Mouse (Mus musculus): ENCODE results near the gene Slc41a2.

The Slc41a2 gene

DNA sequence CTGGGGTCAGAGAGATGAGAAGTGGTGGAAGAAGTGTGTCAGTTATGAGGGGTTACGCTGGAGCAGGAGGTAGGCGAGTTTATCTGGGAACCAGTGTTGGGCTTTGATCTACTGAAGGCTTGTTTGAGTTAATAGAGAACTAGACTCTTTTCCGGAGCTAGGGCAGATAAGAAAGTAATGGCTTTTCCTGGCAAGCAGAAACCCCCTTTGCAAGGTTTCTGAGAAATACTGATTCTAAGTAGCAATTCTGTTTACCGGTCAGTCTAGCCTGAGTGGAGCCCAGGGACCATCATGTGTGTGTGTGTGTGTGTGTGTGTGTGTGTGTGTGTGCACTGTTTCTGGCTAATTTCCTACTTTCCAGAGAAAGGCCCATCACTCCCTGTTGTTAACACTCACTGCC, 109.1 kb downstream of the Slc41a2 start:
- CTCF ChIA-PET, result no interaction called here

- CTCF ChIA-PET, result no interaction called here
Measured at GRCm38 (mm10) chr10:83224999-83225398, 112.7 kb downstream of the Slc41a2 start.

- CTCF ChIA-PET, result interaction anchor here (0.6 to 1.1 kb wide), 2 partner anchors 144 to 331 kb away, joined by 3 to 4 read pairs; no protein-coding TSS in a partner anchor
Measured at GRCm38 (mm10) chr10:83220847-83221246, 116.8 kb downstream of the Slc41a2 start.

DNA sequence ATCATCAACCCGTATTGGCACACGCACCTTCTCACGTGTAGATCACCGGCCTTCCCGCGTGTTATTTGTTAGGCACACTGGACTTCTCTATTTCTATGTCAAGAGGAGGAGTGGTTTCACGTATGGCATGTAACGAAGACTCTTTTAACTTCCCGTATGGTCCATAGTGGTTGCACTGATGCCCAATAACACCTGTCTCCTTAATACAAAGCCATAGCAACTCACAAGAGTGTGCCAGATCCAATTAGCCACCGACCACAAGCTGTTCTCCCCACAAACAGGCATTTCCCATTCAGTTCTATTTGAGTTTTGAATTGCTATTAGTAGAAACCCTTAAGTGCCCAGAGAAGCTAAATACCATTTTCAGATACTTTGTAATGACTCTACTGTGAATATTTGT, 117.5 kb downstream of the Slc41a2 start:
- CTCF ChIA-PET, result no interaction called here

- CTCF ChIA-PET, result no interaction called here
Measured at GRCm38 (mm10) chr10:83219729-83220128, 118.0 kb downstream of the Slc41a2 start.

- CTCF ChIA-PET, result interaction anchor here (0.6 kb wide), 1 partner anchor 398 kb away, joined by 3 read pairs; no protein-coding TSS in a partner anchor
Measured at GRCm38 (mm10) chr10:83218778-83219177, 118.9 kb downstream of the Slc41a2 start.

DNA sequence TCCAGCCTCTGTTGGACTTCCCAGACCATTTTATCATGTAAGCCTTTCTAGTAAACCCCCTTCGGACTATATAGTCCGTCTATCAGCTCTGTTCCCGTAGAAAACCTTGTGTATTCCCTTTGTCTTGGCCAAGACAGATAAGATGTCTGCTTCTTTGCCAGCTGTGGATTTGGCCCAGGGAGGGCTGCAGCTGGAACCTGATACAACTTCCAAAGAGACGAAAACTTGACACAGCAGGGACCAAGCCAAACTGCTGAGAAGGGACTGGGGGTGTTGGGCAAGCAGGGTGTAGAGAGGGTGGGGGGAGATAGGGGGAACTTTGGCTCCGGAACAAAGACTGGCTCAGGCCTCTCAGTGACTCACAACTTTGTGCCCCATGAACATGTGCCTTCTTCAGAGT, 120.4 kb downstream of the Slc41a2 start:
- CTCF ChIA-PET, result no interaction called here

DNA sequence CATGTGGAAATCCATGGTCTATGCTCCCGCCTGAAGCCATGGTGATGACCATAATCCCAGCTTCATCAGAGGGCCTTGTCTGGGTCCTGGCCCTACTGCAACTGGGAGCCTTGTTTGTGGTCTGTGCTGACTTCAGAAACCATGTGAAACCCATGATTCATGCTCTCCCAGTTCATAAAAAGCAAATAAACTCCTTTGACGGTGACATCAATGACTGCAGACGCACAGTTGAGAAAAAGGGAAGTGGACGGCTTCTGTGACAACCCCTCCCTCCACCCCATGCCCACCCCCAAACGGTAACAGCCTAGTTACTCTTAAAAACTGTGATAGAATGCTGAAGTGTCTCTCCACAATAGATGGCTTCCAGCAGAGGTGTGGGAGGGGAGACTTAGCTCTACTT, 122.1 kb downstream of the Slc41a2 start:
- CTCF ChIA-PET, result no interaction called here

- CTCF ChIA-PET, result interaction anchor here (0.6 kb wide), 1 partner anchor 327 kb away, joined by 3 read pairs; no protein-coding TSS in a partner anchor
Measured at GRCm38 (mm10) chr10:83212618-83213017, 125.1 kb downstream of the Slc41a2 start.

DNA sequence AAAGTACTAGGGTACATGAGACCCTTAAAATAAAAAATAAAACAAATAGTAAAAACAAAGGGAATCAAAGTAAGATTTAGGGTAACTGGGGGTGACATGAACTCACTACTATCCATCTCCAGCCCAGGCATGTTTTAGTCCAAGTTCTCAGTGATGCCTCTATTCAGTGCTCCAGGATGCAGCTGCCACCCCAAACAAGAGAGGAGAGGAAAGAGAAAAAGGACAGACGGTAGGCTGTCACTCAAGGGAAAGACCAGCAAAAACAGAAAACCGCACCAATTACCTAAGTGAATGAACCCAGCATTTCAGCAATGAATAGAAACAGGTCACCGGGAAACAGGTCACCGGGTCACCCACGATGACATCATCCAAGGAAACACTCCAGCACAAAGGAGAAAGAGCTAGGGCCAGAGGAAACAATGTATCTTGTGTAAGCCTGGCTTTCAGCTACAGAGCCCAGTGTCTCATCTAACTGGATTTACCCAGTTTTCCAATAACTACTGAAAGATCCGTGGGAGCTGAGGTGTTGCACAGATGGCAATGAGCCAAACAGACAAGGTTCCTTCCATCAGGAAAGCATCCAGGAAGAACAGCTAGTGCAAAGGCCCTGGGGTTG, 126.6 kb downstream of the Slc41a2 start:
- CTCF ChIA-PET, result no interaction called here

GRCm38 (mm10) chr10:83210122-83210521, 127.6 kb downstream of the Slc41a2 start:
- CTCF ChIA-PET, result interaction anchor here (0.7 kb wide), 1 partner anchor 13 kb away, joined by 3 read pairs; no protein-coding TSS in a partner anchor

DNA sequence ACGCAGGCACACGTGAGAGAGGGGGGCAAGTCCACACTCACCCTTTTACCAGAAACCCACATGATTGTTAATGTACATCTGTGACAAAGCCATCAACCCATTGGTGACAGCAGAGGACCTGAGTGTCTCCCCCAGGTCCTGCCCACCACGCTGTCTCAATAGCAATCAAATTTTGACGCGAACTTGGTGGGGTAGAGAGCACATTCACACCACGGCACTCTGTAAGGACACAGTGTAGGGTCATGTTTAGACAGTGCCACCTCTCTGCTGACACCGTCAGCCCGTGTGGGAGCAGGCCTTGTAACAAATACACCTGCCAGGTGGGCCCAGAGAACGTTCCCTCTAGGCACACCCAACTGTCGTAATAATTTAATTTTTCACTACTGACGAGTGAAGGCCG, 128.3 kb downstream of the Slc41a2 start:
- CTCF ChIA-PET, result no interaction called here

GRCm38 (mm10) chr10:83208436-83208835, 129.2 kb downstream of the Slc41a2 start:
- CTCF ChIA-PET, result no interaction called here

- CTCF ChIA-PET, result no interaction called here
Measured at GRCm38 (mm10) chr10:83202906-83203702, 134.6 kb downstream of the Slc41a2 start.

GRCm38 (mm10) chr10:83201525-83201924, 136.2 kb downstream of the Slc41a2 start:
- CTCF ChIA-PET, result no interaction called here

- CTCF ChIA-PET, result interaction anchor here (0.6 to 0.7 kb wide), 2 partner anchors 187 to 209 kb away, joined by 3 read pairs; no protein-coding TSS in a partner anchor
Measured at GRCm38 (mm10) chr10:83199290-83199689, 138.4 kb downstream of the Slc41a2 start.

GRCm38 (mm10) chr10:83198692-83199091, 139.0 kb downstream of the Slc41a2 start:
- CTCF ChIA-PET, result interaction anchor here (0.6 kb wide), 4 partner anchors 16 to 1480 kb away, joined by 3 to 9 read pairs (median 6); no protein-coding TSS in a partner anchor

DNA sequence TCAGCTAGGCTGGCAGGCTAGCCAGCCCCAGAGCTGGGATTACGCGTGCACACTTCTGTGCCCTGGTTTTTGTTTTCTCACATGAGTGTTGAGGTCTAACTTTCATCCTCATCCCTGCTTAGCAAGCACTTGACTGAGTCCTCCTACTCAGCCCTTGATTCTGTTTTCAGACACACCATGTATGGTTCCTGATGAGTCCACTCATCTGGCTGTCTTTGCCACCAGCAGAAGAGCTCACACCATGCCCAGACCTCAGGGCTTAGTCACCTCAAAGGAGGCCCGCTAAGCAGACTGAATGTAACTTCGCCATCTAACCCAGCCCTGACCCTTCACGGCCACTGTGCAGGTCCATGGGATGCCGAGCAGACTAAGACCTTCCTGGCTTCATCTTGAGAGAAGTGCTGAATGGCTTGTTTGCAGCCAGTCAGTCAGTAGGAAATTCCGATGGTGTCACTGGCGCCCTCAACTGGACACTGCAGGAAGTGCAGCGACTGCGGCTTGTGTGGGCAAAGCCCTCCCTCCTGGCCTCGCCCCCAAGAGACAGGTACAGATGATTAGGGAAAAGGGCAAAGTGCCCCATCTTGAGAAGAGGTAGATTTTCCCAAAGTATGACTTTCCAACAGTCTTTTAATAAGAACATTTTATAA, 139.9 kb downstream of the Slc41a2 start:
- CTCF ChIA-PET, result interaction anchor here (0.6 to 1.0 kb wide), 2 partner anchors 58 to 71 kb away, joined by 3 to 10 read pairs; no protein-coding TSS in a partner anchor

GRCm38 (mm10) chr10:83191982-83192381, 145.7 kb downstream of the Slc41a2 start:
- CTCF ChIA-PET, result no interaction called here

GRCm38 (mm10) chr10:83191476-83191875, 146.2 kb downstream of the Slc41a2 start:
- CTCF ChIA-PET, result no interaction called here

GRCm38 (mm10) chr10:83189071-83189470, 148.6 kb downstream of the Slc41a2 start:
- CTCF ChIA-PET, result no interaction called here

DNA sequence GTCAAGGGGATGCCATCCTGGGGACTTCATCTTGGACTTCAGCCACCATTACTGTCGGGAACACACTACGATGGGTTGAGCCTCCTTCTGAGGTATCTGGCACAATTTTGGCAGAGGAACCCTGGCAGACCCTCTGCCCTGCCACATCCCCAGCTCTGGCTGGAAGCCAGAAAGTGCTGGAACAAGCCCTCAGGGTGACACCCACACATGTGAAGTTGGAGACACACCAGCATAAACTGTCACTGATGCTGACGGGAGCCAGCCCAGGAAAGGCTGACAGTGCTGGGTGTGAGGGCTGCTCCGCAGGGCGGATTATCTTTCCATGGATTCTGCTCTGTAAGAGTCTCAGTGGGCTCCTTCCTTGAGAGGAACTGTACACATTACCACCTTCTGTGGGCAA, 150.7 kb downstream of the Slc41a2 start:
- CTCF ChIA-PET, result no interaction called here
